Mouse (Mus musculus) hindbrain, embryonic 16.5 days (tissue): Measurements from ENCODE around the gene Fbln5. TPM values are rescaled to one million over a fixed set of nuclear protein-coding genes. Genes with fewer than 3 reads are reported as not detected.

Source experiments
- ATAC-seq: fragments of 200-750 bp; cut with Nextera tagmentation; 2 replicates; pipeline ENCODE4 v1.8.0; 2017; ENCODE audit warnings: moderate TSS enrichment, moderate library complexity
- H3K27ac ChIP-seq: fragments of 300-500 bp; sonication (generic); 2 replicates; pipeline ENCODE4 v1.5.1; 2014; ENCODE audit warnings: low read depth, mild to moderate bottlenecking, control low read depth, low read length, moderate library complexity
- H3K27me3 ChIP-seq: fragments of 300-500 bp; sonication (generic); replicated peaks from 2 replicates; pipeline ENCODE4 v1.6.1; 2014; ENCODE audit warnings: low read length; ENCODE audit not compliant: control insufficient read depth, insufficient read depth
- H3K36me3 ChIP-seq: fragments of 300-500 bp; sonication (generic); 2 replicates; pipeline ENCODE4 v1.6.1; 2014; ENCODE audit warnings: mild to moderate bottlenecking, low read length, moderate library complexity, mixed read lengths; ENCODE audit not compliant: control insufficient read depth, insufficient read depth
- H3K4me1 ChIP-seq: fragments of 300-500 bp; sonication (generic); 2 replicates; pipeline ENCODE4 v1.6.1; 2014; ENCODE audit warnings: low read depth, low read length; ENCODE audit not compliant: control insufficient read depth, insufficient read depth
- H3K4me2 ChIP-seq: fragments of 300-500 bp; sonication (generic); 2 replicates; pipeline ENCODE4 v1.6.1; 2014; ENCODE audit warnings: mild to moderate bottlenecking, low read length, control low read depth, moderate library complexity
- H3K4me3 ChIP-seq: fragments of 300-500 bp; sonication (generic); 2 replicates; pipeline ENCODE4 v1.5.1; 2014; ENCODE audit warnings: mild to moderate bottlenecking, low read length, control low read depth, moderate library complexity
- H3K9ac ChIP-seq: fragments of 300-500 bp; sonication (generic); 2 replicates; pipeline ENCODE4 v1.6.1; 2014; ENCODE audit warnings: low read depth, mild to moderate bottlenecking, control low read depth, low read length, moderate library complexity
- H3K9me3 ChIP-seq: fragments of 300-500 bp; sonication (generic); 2 replicates; pipeline ENCODE4 v1.6.1; 2014; ENCODE audit warnings: mild to moderate bottlenecking, low read length, moderate library complexity; ENCODE audit not compliant: control insufficient read depth
- WGBS: fragments of 180-500 bp; shearing (Covaris S2); extraction: QIAGEN DNeasy Blood & Tissue Kit; methylation state at CpG from one replicate; pipeline ENCODE4 v1.1.7; 2014; 5-methylcytosine and 5-hydroxymethylcytosine counted together
- polyA plus RNA-seq: library from polyadenylated mRNA; unstranded; fragments of >200 nt; fragmentation: Nextera tagmentation; extraction: Ambion mirVana; gene quantifications from 2 replicates; pipeline ENCODE4 v1.2.1, GENCODE M21; 2015

Fbln5 gene
- 18.4 and 21.0 TPM in 2 replicates for polyA plus RNA-seq

DNA sequence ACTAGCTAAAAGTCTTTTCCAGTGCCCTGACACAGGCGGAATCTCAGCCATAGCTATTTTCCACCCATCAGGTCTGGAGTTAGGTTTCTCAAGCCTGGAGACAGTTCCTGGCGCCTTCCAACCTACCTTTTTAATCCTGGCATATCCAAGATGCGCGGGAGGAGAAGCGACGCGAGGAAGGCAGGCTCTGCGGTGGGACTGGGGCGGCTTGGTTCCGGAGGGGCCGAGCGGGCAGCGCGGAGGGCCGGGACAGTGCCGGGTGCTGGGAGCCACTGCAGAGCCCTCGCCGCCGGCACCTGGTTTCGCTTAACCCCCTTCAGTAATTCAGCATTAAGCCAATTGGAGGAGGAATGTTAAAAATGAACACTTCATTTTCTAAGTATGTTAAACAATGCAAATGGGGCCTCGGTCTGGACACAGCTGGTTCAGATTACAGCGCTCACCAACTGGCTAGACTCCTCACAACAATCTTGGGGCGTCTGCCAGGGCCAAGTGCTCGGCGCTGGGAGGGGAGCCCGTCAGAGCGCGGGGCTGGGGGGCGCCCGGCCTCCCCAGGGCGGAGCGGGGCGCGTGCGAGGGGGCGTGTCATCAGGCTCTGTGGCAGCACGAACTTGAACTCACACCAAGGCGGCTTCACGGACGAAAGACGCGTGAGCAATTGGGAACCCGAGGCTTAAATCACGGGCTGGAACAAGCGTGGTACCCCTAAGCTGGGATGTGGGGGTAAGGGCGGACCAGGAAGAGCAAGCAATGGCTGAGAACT is at the start of gene Fbln5:
Gene Fbln5 (minus strand): TSS at position 448 of the 763 bp plus-strand sequence.
- 0 out of 2 replicates have a peak, but pooled peaks cover 3% of the 10 kb centered on the region for H3K27me3 ChIP-seq
- H3K9me3 ChIP-seq = no peaks in the 10 kb centered on the region
- ATAC-seq = peak; percentile 78
- H3K4me3 ChIP-seq = peak within 1 kb of the TSS; percentile 53
- H3K4me1 ChIP-seq = peaks cover 6% of the 10 kb centered on the region; the same call in 1 of the 2 replicates
- under 1% methylated on average over 46 of the region's 46 CpGs for WGBS
- H3K27ac ChIP-seq = no peak within 1 kb of the TSS
- H3K36me3 ChIP-seq = no peaks in the 10 kb centered on the region
- H3K4me2 ChIP-seq = peak within 1 kb of the TSS; percentile 99
- H3K9ac ChIP-seq = peak within 1 kb of the TSS; percentile 64

DNA sequence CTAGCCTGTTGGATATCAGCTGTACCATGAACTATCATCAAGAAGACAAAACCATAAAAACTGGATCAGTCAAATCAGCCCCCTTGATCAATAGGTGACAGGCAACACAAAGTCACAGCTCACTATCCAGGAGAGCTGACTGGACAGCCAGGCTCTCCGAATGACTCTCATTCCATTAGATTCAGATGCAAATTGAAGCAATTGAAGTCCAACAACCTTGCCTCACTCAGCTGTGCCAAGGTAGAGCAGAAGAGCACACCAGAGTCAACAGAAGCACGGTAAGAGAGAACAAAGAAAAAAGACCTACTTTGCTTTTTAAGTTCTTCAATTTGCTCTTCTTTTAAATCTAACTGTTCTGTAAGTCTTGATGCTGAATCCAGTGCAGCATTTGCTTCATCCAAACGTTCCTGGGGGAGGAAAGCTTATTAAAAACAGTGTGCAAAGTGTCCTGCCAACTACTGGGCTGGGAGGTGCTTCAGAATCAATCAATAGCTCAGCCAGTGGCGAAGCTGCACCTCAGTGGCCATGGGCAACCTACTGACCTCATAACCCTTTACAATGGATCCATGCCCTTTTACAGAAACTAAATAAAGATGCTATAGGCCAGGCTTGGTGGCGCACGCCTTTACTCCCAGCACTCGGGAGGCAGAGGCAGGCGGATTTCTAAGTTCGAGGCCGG is 43.6 kb upstream of the Fbln5 start:
- Histone ChIP-seq H3K27me3 (no peaks in the 10 kb centered on the region), H3K4me2 (no peak overlapping the region), H3K9me3 (no peaks in the 10 kb centered on the region), H3K36me3 (peaks cover 3% of the 10 kb centered on the region), H3K9ac (no peak overlapping the region), H3K27ac (no peak overlapping the region), H3K4me3 (no peak overlapping the region), H3K4me1 (no peaks in the 10 kb centered on the region)
- ATAC-seq = no peak
- 84% methylated on average over 10 of the region's 10 CpGs for WGBS

DNA sequence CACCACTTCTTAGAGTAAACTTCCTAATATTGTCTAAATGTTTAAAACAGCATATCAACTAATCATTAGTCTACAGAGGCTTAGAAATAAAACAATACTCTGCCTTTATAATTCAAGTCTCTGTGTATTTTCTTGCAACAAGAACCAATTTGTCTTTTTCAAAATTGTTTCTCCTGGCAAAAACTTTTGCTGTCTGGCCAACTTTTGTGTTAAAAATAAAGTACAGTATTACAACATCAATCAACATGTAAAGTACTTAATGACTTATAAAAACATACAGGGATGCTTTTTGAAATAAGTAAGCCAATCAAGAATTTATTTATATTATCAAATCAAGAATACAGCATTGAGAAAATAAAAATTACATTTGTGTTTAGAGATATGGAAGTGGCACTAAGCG is 41.4 kb upstream of the Fbln5 start:
- Histone ChIP-seq H3K4me1 (no peaks in the 10 kb centered on the region), H3K36me3 (no peaks in the 10 kb centered on the region; the same call in 1 of the 2 replicates), H3K4me2 (no peak overlapping the region), H3K27ac (no peak overlapping the region), H3K4me3 (no peak overlapping the region), H3K9ac (no peak overlapping the region), H3K27me3 (no peaks in the 10 kb centered on the region), H3K9me3 (no peaks in the 10 kb centered on the region)
- no peak for ATAC-seq
- 97% methylated on average over 1 of the region's 1 CpGs for WGBS

DNA sequence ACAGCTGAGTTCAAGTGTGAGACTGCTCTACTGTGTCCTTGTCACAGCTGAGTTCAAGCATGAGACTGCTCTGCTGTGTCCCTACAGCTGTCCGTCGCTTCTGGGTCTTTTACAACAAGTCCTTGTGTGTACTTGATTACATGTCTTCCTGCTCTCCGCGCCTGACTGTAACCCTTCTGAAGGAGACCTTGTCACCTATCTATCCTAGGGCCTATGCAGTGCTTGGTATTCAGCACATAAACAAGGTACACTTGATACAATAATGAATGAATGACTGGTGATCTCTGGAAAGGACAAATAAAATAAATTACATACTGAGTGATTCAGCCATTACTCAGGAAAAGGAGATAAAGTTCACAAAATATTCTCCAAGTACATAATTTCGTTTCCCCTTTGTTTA is 39.2 kb upstream of the Fbln5 start:
- ATAC-seq = no peak
- H3K27ac ChIP-seq = no peak overlapping the region
- WGBS = 92% methylated on average over 5 of the region's 5 CpGs
- no peak overlapping the region for H3K4me3 ChIP-seq
- no peak overlapping the region for H3K9ac ChIP-seq
- H3K9me3 ChIP-seq = no peaks in the 10 kb centered on the region
- no peak overlapping the region for H3K4me2 ChIP-seq
- no peaks in the 10 kb centered on the region for H3K36me3 ChIP-seq
- H3K27me3 ChIP-seq = no peaks in the 10 kb centered on the region
- no peaks in the 10 kb centered on the region for H3K4me1 ChIP-seq

DNA sequence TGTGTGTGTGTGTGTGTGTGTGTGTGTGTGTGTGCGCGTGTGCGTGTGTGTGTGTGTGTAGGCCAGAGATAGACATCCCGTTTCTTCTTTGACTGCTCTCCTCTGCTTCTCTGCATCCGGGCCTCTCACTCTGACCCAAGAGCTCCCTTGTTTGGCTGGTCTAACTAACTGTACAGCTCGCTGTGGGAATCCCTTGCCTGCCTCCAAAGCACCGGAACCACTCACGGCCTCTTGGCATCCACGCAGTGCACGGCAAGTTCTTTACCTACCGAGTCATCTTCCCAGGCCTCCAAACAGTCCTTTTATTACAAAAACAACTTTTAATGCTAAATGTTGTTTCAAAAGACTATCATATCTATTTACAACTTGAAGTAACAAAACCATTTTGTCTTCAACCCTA is 35.5 kb upstream of the Fbln5 start:
- Histone ChIP-seq H3K9me3 (no peaks in the 10 kb centered on the region), H3K4me3 (no peak overlapping the region), H3K4me1 (no peaks in the 10 kb centered on the region), H3K4me2 (no peak overlapping the region), H3K27ac (no peak overlapping the region), H3K36me3 (no peaks in the 10 kb centered on the region), H3K9ac (no peak overlapping the region), H3K27me3 (no peaks in the 10 kb centered on the region)
- 96% methylated on average over 11 of the region's 11 CpGs for WGBS
- no peak for ATAC-seq

DNA sequence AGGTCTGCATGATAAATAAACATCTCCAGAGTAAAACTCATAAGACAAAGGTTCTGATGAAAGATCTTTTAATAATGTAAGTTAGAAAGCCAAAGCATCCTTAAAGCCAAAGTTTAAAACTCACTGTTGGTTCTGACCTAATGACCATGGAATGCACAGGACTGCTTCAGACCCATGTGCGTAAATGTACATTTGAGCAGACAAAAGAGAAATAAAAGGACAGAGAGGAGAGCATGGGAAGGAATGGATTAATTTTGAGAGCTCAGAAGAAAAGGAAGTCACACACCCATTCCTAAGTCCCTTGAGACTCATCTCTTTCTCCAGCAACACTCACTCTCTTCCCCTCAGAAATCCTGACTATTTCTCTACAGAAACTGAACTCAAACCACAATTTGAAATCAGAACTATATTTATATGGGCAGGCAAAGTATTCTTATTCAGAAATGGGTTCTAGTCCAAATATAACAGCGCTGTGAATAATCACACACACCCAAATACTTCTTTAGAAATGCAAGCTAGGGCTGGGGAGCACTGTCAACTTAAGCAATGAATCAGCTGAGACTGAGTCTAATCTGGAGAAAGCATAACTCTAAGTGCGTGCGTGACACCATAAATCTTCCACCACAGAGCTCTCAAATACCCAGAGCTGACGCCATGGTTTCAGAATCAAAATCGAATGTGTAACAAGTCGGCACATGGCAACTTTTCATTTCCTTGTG is 33.1 kb upstream of the Fbln5 start:
- no peak for ATAC-seq
- no peak overlapping the region for H3K4me2 ChIP-seq
- no peak overlapping the region for H3K9ac ChIP-seq
- H3K27me3 ChIP-seq = no peaks in the 10 kb centered on the region
- H3K36me3 ChIP-seq = no peaks in the 10 kb centered on the region
- 85% methylated on average over 7 of the region's 7 CpGs for WGBS
- no peaks in the 10 kb centered on the region for H3K4me1 ChIP-seq
- H3K4me3 ChIP-seq = no peak overlapping the region
- no peak overlapping the region for H3K27ac ChIP-seq
- no peaks in the 10 kb centered on the region for H3K9me3 ChIP-seq

DNA sequence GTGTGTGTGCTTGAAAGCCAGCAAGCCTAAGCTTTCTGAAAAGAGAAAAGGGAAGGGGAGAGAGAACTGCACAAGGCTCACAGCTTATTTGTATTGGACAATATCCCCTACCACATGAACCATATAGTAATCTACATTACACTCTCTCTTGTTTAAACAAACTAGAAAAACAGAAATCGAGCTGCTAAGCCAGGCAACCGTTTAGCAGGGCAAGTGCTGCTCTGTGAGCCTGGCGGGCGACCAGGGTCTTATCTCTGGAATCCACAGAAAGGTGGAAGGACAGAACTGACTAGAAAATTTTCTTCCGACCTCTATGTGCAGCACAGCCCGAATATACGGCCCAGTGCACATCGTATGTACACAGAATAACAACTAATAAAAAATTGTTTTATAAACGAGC is 32.5 kb upstream of the Fbln5 start:
- no peaks in the 10 kb centered on the region for H3K4me1 ChIP-seq
- no peaks in the 10 kb centered on the region for H3K36me3 ChIP-seq
- H3K9me3 ChIP-seq = no peaks in the 10 kb centered on the region
- no peak overlapping the region for H3K27ac ChIP-seq
- no peak for ATAC-seq
- H3K4me3 ChIP-seq = no peak overlapping the region
- no peak overlapping the region for H3K4me2 ChIP-seq
- no peak overlapping the region for H3K9ac ChIP-seq
- H3K27me3 ChIP-seq = no peaks in the 10 kb centered on the region
- WGBS = 87% methylated on average over 9 of the region's 9 CpGs

DNA sequence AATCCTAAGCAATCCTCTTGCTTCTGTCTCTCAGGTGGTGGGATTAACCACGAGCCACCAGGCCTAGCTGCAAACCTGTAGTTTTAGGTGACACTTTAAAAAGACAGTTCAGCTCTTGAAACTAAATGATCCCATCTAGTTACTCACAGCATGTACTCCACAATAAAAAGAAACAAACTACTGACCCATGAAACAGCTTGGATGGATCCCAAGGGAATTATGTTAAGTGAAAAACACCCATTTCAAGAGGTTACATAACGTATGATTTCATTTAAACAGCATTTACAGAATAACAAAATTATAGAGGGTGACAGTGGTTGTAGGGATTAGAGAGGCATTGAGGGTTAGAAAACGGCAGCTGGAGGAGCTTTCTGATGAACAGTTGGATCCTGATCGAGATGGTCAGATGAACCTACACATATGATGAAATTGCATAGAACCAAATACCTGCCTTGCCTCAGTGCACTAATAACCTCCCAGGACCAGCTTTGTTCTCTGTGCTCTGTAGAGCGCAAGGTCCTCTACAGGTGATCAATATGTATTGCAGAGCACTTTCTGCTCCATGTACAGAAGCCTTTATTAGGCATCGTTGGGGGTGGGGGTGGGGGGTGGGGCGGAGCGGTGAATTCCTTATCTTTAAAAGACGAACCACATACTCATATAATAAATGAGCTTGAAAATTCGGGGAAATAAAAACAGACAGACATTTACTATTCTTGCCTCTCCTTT is 17.9 kb upstream of the Fbln5 start:
- Histone ChIP-seq H3K27me3 (no peaks in the 10 kb centered on the region), H3K36me3 (peaks cover 13% of the 10 kb centered on the region), H3K4me3 (no peak overlapping the region), H3K9me3 (no peaks in the 10 kb centered on the region), H3K4me2 (no peak overlapping the region), H3K9ac (no peak overlapping the region), H3K4me1 (no peaks in the 10 kb centered on the region), H3K27ac (no peak overlapping the region)
- no peak for ATAC-seq
- 88% methylated on average over 10 of the region's 10 CpGs for WGBS
